Mouse (Mus musculus) right cerebral cortex, postnatal 14 days (tissue): ENCODE data around the gene Washc4.
"Not testable (repeated sequence)": the region's sequence is repeated elsewhere in the genome, so short reads cannot be mapped to it uniquely, and the experiment has no call there.

ENCODE experiments used
- DNase-seq: peaks from one replicate; pipeline ENCODE4 v3.0.0; 2022

Gene Washc4

GRCm38 (mm10) chr10:83543439-83544102 is at the start of gene Washc4:
TSS of gene Washc4 (plus strand) at chr10:83543752.
- DNase-seq, result peak; percentile 97

- no peak for DNase-seq
Observed at GRCm38 (mm10) chr10:83497321-83497720, 46.2 kb upstream of the Washc4 start.

GRCm38 (mm10) chr10:83508962-83509660 is 34.4 kb upstream of the Washc4 start:
- DNase-seq, result no peak

GRCm38 (mm10) chr10:83511304-83511703 is 32.2 kb upstream of the Washc4 start:
- DNase-seq, result no peak

GRCm38 (mm10) chr10:83513736-83514135 is 29.8 kb upstream of the Washc4 start:
- DNase-seq, result no peak

GRCm38 (mm10) chr10:83520990-83521389 is 22.6 kb upstream of the Washc4 start:
- no peak for DNase-seq

- DNase-seq, result not testable (repeated sequence)
Observed at GRCm38 (mm10) chr10:83524238-83524637, 19.3 kb upstream of the Washc4 start.

- no peak for DNase-seq
Observed at GRCm38 (mm10) chr10:83530384-83530967, 13.1 kb upstream of the Washc4 start.

GRCm38 (mm10) chr10:83533258-83533909 is 10.2 kb upstream of the Washc4 start:
- peak; percentile 79 for DNase-seq

GRCm38 (mm10) chr10:83533910-83534283 is 9.7 kb upstream of the Washc4 start, which contains the start of gene Aldh1l2:
TSS of gene Aldh1l2 (minus strand) at chr10:83534140.
- peak; percentile 43 for DNase-seq

GRCm38 (mm10) chr10:83536436-83536835 is 7.1 kb upstream of the Washc4 start:
- no peak for DNase-seq

GRCm38 (mm10) chr10:83539311-83539980 is 4.1 kb upstream of the Washc4 start:
- no peak for DNase-seq

GRCm38 (mm10) chr10:83540092-83540491 is 3.5 kb upstream of the Washc4 start:
- no peak for DNase-seq

- DNase-seq, result no peak
Observed at GRCm38 (mm10) chr10:83542241-83542640, 1.3 kb upstream of the Washc4 start.

GRCm38 (mm10) chr10:83544103-83544479 is 539 bp downstream of the Washc4 start:
- no peak for DNase-seq

- no peak for DNase-seq
Observed at GRCm38 (mm10) chr10:83545341-83545740, 1.8 kb downstream of the Washc4 start.

- no peak for DNase-seq
Observed at GRCm38 (mm10) chr10:83563005-83563404, 19.5 kb downstream of the Washc4 start.

GRCm38 (mm10) chr10:83565449-83566441 is 22.2 kb downstream of the Washc4 start:
- DNase-seq, result no peak

GRCm38 (mm10) chr10:83590801-83591200 is 47.2 kb downstream of the Washc4 start:
- no peak for DNase-seq

- DNase-seq, result no peak
Observed at GRCm38 (mm10) chr10:83592616-83593015, 49.1 kb downstream of the Washc4 start.

- DNase-seq, result no peak
Observed at GRCm38 (mm10) chr10:83594526-83594925, 51.0 kb downstream of the Washc4 start.

- DNase-seq, result no peak
Observed at GRCm38 (mm10) chr10:83600650-83601049, 57.1 kb downstream of the Washc4 start.
